Mouse (Mus musculus) thymus, adult 2 months (tissue): ENCODE data around the gene Olfr635. TPM values are rescaled to one million over a fixed set of nuclear protein-coding genes. Genes with fewer than 3 reads are reported as not detected.

Experiments used
- DNase-seq: peaks from one replicate; pipeline ENCODE4 v3.0.0; 2021
- H3K27ac ChIP-seq: fragments of 200-500 bp; 2 replicates; pipeline ENCODE4 v1.5.1; 2012; ENCODE audit warnings: low read length, control low read depth; ENCODE audit not compliant: control insufficient read depth, insufficient read depth
- H3K27me3 ChIP-seq: fragments of 200-500 bp; 2 replicates; pipeline ENCODE4 v1.6.1; 2012; ENCODE audit warnings: mild to moderate bottlenecking, low read length, moderate library complexity, mixed read lengths; ENCODE audit not compliant: control insufficient read depth, insufficient read depth
- H3K36me3 ChIP-seq: fragments of 200-500 bp; 2 replicates; pipeline ENCODE4 v1.6.1; 2012; ENCODE audit warnings: mild to moderate bottlenecking, low read length, moderate library complexity; ENCODE audit not compliant: control insufficient read depth, insufficient read depth
- H3K4me1 ChIP-seq: fragments of 200-500 bp; replicated peaks from 2 replicates; pipeline ENCODE4 v1.6.1; 2012; ENCODE audit warnings: low read length; ENCODE audit not compliant: control insufficient read depth, insufficient read depth
- H3K4me3 ChIP-seq: fragments of 200-500 bp; 2 replicates; pipeline ENCODE4 v1.5.1; 2012; ENCODE audit warnings: mild to moderate bottlenecking, low read length, control low read depth, moderate library complexity; ENCODE audit not compliant: control insufficient read depth, insufficient read depth
- CTCF ChIP-seq: fragments of 200-500 bp; IDR thresholded peaks from 2 replicates; pipeline ENCODE4 v1.5.1; 2012; ENCODE audit warnings: mild to moderate bottlenecking, control low read depth, low read length, moderate library complexity, borderline replicate concordance; ENCODE audit not compliant: control insufficient read depth, poor library complexity, insufficient read depth; ENCODE audit errors: extremely low read depth
- POLR2A ChIP-seq: fragments of 200-500 bp; IDR thresholded peaks from 2 replicates; pipeline ENCODE4 v1.6.1; 2012; ENCODE audit warnings: mild to moderate bottlenecking, low read length, control low read depth, moderate library complexity; ENCODE audit not compliant: control insufficient read depth, poor library complexity, insufficient read depth; ENCODE audit errors: extremely low read depth
- WGBS: fragments of 180-500 bp; shearing (Covaris S2); methylation state at CpG from one replicate; pipeline ENCODE4 v1.1.7; 2018; 5-methylcytosine and 5-hydroxymethylcytosine counted together
- polyA plus RNA-seq: library from polyadenylated mRNA; depleted of rRNA; stranded (reverse); fragments of >200 nt; gene quantifications from 2 replicates; pipeline ENCODE4 v1.2.3, GENCODE M21; 2012; rRNA removed

The Olfr635 gene
- polyA plus RNA-seq, 1 experiment = not detected

- Histone ChIP-seq H3K36me3 (no peaks in the 10 kb centered on the region), H3K27ac (no peak within 1 kb of the TSS), H3K4me1 (no peaks in the 10 kb centered on the region), H3K27me3 (no peaks in the 10 kb centered on the region), H3K4me3 (no peak within 1 kb of the TSS)
- 89% methylated on average over 1 of the region's 1 CpGs for WGBS
- DNase-seq = no peak
- no peak for TF ChIP-seq POLR2A
- TF ChIP-seq CTCF = no peak
These were observed 64.2 kb downstream of the Olfr635 start, which contains the start of gene Olfr641 for GRCm38 (mm10) chr7:104035145-104035544. TSS of gene Olfr641 (plus strand) at chr7:104035445.

Other genes starting within 250 kb of the Olfr635 start
- not detected in 2 replicates for gene Olfr628, start 240.8 kb upstream of the Olfr635 start, polyA plus RNA-seq
- gene Olfr629, start 226.2 kb upstream of the Olfr635 start, polyA plus RNA-seq = not detected in 2 replicates
- gene Olfr630, start 213.8 kb upstream of the Olfr635 start, polyA plus RNA-seq = not detected in 2 replicates
- not detected in 2 replicates for gene Olfr69, start 199.6 kb upstream of the Olfr635 start, polyA plus RNA-seq
- not detected in 2 replicates for gene Olfr68, start 191.5 kb upstream of the Olfr635 start, polyA plus RNA-seq
- not detected in 2 replicates for gene Olfr67, start 179.3 kb upstream of the Olfr635 start, polyA plus RNA-seq
- 168 and 261 TPM in 2 replicates for gene Hbb-bt, start 157.2 kb upstream of the Olfr635 start, polyA plus RNA-seq
- 1,784 and 2,649 TPM in 2 replicates for gene Hbb-bs, start 143.1 kb upstream of the Olfr635 start, polyA plus RNA-seq
- not detected in 2 replicates for gene Hbb-bh2, start 130.6 kb upstream of the Olfr635 start, polyA plus RNA-seq
- gene Hbb-bh1, start 128.0 kb upstream of the Olfr635 start, polyA plus RNA-seq = 0.66 and 0.77 TPM in 2 replicates
- 1.1 and 1.4 TPM in 2 replicates for gene Hbb-y, start 117.9 kb upstream of the Olfr635 start, polyA plus RNA-seq
- gene Olfr66, start 84.9 kb upstream of the Olfr635 start, polyA plus RNA-seq = not detected in 2 replicates
- gene Olfr64, start 76.7 kb upstream of the Olfr635 start, polyA plus RNA-seq = not detected in 2 replicates
- not detected in 2 replicates for gene Olfr65, start 67.7 kb upstream of the Olfr635 start, polyA plus RNA-seq
- gene Olfr631, start 42.3 kb upstream of the Olfr635 start, polyA plus RNA-seq = not detected in 2 replicates
- 0.07 TPM in 1 of 2 replicates, not detected in the other for gene Olfr632, start 36.8 kb upstream of the Olfr635 start, polyA plus RNA-seq
- not detected in 2 replicates for gene Olfr633, start 26.7 kb upstream of the Olfr635 start, polyA plus RNA-seq
- gene Olfr638, start 27.6 kb downstream of the Olfr635 start, polyA plus RNA-seq = not detected in 2 replicates
- gene Olfr639, start 46.2 kb downstream of the Olfr635 start, polyA plus RNA-seq = not detected in 2 replicates
- not detected in 2 replicates for gene Olfr640, start 54.4 kb downstream of the Olfr635 start, polyA plus RNA-seq
- gene Olfr641, start 64.3 kb downstream of the Olfr635 start, polyA plus RNA-seq = not detected in 2 replicates
- not detected in 2 replicates for gene Olfr642, start 81.5 kb downstream of the Olfr635 start, polyA plus RNA-seq
- gene 4930516K23Rik, start 90.3 kb downstream of the Olfr635 start, polyA plus RNA-seq = not detected in 2 replicates
- gene Olfr644, start 100.7 kb downstream of the Olfr635 start, polyA plus RNA-seq = not detected in 2 replicates
- gene Olfr645, start 114.3 kb downstream of the Olfr635 start, polyA plus RNA-seq = not detected in 2 replicates
- gene Olfr646, start 133.7 kb downstream of the Olfr635 start, polyA plus RNA-seq = 0.04 TPM in 1 of 2 replicates, not detected in the other
- gene Ubqln5, start 158.7 kb downstream of the Olfr635 start, polyA plus RNA-seq = not detected in 2 replicates
- not detected in 2 replicates for gene Olfr643, start 166.3 kb downstream of the Olfr635 start, polyA plus RNA-seq
- gene Ubqln3, start 172.1 kb downstream of the Olfr635 start, polyA plus RNA-seq = 0.11 TPM in 1 of 2 replicates, not detected in the other
- gene Ubqlnl, start 179.4 kb downstream of the Olfr635 start, polyA plus RNA-seq = 0.09 TPM in 1 of 2 replicates, not detected in the other
- 0.09 TPM in 2 replicates for gene Olfm5, start 193.7 kb downstream of the Olfr635 start, polyA plus RNA-seq
- not detected in 2 replicates for gene Olfr648, start 212.2 kb downstream of the Olfr635 start, polyA plus RNA-seq
- not detected in 2 replicates for gene Olfr649, start 224.8 kb downstream of the Olfr635 start, polyA plus RNA-seq
- 0.52 and 0.98 TPM in 2 replicates for gene Trim6, start 247.6 kb downstream of the Olfr635 start, polyA plus RNA-seq